Mouse (Mus musculus) layer of hippocampus, adult 11-12 months (tissue): ENCODE measurements at regions not wholly inside any gene's neighbourhood (a gene's known extent, or its start where the extent isn't known, plus 50 kb on each side); places are given as distances from the start of the nearest gene placed in this dataset.
"Not testable (repeated sequence)": the region's sequence is repeated elsewhere in the genome, so short reads cannot be mapped to it uniquely, and the experiment has no call there.

ENCODE experiments used
- DNase-seq: peaks from one replicate; pipeline ENCODE4 v3.0.0; 2022; ENCODE audit warnings: low spot score

DNA sequence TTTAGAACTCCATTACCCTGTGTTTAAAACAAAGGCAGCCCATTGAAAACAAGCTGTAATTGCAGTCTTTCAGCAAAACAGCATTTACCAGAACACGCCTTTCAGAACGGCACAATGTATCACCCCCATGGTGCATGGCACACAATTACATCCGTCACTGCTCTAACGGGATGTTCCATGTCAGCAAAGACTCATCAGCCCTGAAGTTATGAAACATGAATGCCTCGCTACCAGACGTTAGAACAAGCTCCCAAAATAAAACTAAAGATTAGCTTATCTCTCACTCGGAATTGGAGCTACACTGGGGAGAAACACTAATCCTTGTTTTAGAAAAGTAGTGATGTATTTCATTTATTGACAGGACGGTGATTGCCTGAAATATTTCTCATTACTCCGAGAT is 301.4 kb downstream of the Tox3 start:
- no peak for DNase-seq

DNA sequence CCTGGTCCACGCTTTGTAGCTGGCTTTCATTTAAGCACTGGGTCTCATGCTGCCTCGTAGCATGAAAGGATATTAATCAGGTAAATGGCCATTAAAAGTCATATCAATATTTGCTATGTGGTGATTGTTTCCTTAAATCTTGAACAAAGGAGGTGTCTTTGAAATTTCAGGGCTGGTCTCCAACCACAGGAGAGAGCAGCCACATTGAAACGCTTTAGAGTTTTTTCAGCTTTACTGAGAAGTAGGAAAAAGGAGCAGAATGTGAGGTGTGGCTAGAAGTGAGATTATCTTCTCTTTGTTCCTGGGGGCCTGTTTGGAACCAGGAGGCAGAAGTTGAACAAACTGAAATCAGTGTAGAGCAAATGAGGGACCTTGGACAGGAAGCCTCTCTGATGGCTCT is 311.7 kb downstream of the Tox3 start:
- no peak for DNase-seq

DNA sequence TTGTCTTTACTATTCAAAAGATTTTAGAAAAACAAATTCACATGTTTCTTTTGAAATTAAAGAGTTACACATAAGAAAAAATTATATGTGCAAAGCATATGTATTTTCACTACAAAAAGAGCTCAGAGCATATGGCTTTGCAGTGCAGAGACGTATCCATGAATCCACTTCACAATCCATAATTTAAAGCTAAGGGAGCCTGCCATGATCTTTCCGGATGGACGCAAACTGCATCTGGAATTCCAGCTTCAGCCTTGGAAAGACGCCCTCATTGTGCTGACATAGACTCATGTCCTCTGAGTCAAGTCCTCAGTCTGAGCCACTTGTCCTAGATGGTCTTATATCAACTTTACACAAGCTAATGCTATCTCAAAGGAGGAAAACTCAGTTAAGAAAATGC is 315.6 kb downstream of the Tox3 start:
- no peak for DNase-seq

DNA sequence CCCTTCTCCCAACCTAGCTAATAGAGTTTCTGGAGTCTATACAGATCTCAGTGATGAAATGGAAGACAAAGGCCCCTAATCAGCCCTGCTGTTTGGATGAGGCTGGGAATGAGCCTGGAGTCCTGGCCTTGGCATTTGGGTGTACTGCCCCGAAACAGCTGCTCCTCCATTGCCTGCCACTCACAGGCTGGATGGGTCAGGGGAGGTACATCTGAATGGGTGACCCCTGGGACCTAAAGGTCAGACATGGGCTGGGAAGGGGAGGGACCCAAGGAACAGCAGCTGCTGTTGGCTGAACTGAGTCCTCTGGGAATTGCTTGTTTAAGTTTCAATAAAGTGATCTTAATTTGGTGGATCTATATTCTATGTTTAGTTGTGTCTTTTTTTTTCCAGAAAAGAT is 316.9 kb downstream of the Tox3 start:
- DNase-seq = no peak

DNA sequence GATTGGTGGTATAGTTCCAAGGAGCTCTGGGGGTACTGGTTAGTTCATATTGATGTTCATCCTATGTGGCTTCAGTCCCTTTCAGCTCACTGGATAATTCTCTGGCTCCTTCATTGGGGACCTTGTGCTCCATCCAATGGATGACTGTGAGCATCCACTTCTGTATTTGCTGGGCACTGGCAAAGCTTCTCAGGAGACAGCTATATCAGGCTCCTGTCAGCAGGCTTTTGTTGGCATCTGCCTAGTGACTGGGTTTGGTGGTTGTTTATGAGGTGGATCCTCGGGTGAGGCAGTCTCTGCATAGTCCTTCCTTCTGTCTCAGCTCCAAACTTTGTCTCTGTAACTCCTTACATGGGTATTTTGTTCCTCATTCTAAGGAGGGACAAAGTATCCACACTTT is 330.2 kb downstream of the Tox3 start:
- not testable (repeated sequence) for DNase-seq

DNA sequence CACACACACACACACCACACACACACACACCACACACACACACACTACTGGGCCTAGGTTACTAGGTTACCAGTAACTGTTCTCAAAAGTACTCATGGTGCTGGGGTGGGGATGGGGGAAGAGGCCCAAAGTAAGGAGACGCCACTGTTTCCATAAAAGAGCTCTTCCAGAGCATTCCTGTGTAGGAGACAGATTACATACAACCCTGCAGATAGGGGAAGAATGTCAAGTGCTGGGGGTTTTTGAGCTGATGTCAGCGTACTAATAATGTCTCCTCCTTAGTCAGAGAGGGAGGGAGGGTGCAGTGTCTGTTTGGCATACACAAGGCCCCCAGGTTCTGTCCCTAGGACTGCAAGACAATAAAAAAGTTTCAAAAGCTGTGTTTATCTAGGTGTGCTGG is 334.4 kb downstream of the Tox3 start:
- DNase-seq = no peak

DNA sequence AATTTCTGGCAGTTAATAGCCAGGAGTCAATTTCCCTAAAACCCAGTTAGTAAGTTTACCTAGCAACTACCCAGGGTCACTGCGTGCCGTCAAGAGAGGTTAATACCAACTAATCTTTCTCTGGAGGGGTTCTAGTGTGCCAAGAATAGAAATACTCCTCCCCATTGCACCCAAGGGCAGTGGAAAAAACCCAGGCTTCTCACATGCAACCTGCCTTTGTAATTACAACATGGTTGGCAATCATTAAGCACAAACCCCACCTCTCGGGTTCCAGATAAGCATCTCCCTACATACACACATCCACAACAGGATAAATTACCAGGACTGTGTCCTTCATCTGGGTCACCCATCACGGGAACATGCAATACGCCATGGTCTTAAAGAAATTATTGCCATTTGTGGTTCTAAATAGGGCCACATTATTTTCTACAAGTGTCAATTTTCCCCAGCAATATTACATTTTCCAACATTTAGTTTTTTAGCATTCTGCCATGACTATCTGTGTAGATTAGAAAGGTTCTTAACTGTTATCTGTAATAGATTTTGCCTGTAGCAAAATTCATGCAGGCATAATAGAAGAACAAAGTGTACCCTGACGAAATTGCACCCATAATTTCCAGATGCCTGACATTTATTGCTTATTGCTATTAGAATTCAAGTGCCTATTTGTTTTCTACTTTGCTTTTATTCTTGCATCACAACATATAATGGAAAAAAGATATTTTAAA is 336.3 kb downstream of the Tox3 start:
- no peak for DNase-seq

DNA sequence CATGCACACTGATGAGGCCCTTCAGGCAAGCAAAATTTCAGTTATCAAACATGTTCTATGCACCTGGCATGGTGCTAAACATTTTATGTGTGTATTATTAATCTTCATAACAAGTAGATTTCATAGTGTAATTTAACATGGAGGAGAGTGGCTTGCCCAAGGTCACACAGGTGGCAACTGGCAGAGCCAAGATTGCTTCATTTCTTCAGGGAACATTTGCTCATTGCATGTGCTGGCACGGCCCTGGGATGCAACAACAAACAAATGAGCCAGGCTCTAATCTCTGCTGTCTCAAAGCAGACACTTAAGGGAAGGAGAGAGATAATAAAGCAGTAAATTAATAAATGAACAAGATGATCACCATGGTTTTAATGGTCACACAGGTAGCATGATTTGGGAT is 338.7 kb downstream of the Tox3 start:
- DNase-seq = no peak

DNA sequence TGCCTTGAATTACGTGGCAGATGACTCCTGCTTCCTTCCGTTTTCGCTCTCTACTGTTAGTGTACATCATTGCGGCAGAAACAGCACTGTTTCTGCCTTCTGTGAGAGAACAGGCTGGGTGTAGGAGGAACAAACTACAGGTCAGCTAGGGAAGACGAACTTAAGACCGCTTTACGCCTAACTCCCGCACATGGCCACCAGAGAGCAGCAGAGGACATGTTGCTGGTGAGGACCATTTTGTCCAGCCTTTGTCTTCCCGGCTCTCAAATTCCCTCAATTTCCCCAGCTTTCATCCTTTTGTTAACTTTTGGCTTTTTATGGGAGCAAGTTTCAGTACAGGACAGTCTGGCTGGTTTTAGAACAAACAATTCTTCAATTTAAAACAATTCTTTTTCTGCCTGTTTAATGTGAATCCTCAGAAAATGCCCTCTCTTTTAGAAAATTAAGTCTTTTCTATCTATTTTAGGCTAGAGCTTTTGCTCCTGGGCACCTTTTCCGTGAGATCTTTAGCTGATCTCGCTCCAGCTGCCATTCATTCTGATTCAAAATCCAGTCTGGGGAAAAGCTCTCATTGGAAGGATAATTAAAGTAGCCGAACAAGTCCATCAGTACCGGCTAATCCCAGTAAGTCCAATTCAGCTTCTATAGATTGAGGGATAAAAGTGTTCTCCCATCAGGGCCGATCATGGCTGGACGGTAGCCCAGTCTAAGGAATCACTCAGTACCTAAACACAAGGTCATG is 347.1 kb downstream of the Tox3 start:
- DNase-seq = peak; percentile 84

DNA sequence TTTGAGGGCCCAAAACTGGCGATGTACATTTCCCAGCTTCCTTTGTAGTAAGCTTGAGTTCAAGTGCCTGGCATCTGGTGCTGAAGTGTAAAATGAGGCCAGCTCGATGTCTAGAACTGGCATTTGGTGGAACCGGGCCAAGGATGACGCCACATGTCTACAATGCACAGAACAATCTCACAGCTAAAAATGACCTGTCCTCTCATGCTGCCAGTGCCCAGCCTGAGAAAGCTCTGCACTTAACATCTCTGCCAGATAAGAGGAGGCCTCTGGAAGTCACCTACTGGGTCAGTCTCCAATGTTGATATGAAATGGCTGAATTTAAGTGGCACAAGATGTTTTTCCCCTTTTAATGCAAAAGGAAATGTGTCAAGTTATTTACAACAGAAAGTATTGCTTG is 354.4 kb downstream of the Tox3 start:
- no peak for DNase-seq

DNA sequence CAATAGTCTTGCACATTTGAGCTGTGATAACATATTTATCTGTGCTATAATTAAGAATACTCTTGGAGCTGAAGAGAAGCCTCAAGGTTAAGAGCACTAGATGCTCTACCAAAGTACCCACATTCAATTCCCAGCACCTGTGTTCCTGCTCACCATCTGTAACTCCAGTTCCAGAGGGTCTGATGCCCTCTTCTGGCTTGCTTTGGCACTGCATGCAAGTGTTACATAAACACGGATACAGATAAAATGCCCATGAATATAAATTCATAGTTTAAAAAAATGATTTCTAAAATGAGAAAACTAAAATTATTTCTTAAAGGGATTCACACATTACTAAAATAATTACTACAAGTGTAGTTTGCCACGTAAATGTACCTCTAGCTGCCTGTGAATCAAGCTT is 364.3 kb downstream of the Tox3 start:
- DNase-seq = no peak

DNA sequence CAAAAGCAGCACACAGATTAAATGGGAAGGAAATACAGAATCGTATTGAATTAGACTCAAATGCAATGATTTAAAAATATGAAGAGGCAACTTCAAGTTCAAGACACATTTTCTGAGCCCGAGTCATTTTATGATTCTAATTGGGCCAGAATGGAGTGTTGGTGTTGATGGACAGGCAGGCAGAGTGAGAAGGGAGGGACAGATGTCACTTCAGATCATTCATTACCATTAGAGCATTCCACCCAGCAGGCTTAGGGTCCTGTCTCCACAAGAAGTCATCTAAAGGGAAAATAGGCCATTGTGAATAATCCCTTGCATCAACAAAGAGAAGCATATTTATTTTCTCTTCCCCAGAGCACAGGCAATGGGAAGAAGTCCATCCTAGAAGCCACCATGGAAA is 365.6 kb downstream of the Tox3 start:
- no peak for DNase-seq

DNA sequence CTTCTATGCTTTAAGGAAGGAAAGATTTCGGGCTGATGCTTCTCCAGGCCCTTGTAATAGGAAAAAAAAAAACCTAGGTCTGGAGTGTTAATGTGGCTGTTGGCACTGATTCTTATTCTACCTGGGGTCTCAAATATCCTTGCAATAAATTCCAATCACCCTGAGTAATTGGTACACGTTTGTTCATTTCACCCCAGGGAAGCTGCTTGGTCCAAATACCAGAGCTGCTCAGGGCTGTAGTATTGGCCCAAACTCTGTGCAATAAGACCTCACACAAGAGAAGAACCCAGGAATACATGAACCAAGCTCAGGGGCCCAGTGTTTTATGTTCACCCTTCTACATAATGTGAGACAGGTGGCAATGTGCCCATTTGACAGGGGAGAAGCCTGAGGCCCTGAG is 366.8 kb downstream of the Tox3 start:
- DNase-seq = no peak

DNA sequence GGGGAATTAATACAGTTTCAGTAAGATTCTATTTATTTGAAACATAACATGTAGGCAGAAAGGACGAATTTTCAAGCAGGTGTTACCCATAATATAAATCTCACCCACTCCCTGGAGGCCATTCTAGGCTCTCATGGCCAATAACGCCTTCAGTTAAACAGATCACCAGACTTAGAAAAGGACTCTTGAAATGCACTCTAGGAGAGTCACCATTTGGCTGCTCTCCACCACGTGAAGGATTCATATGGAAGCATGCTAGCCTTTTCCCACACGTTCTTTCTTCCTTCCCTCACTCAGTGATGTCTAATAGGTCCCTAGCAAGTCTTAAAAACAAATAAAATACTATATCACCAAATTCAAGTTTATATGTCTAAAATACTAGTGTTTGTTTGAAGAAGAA is 367.7 kb downstream of the Tox3 start:
- no peak for DNase-seq

DNA sequence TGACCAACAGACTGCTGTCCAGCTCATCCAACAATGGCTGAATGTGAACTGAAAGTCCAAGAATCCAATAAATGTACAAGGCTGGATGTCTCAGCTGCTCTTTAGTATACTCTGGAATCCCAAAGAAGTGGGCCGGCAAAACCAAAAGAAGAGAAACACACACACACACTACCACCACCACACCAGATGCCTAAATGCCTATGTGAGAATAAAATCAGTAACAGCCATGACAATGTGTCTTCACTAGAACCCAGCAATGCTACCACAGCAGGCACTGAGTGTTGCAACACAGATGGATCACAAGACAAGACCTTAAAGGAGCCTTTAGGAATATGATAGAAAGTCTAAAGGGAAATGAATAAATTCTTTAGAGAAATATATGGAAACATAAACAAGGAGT is 385.3 kb downstream of the Tox3 start:
- no peak for DNase-seq

DNA sequence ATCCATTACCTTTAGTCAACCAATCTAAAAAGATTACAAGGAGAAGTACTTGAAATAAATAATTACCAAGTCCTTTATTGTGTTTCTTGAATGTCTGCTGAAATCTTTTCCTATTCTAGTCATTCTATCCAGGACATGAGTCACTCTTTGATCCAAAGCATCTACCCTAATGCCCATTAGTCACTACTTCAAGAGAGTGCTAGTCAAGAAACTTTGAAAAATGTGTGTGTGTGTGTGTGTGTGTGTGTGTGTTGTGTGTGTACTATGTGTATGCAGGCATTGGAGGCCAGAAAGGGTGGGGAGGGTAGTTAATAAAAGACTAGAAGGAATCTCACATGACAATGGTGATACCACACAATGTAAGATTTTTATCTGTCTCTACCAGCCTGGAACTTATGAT is 390.7 kb downstream of the Tox3 start:
- DNase-seq = no peak

DNA sequence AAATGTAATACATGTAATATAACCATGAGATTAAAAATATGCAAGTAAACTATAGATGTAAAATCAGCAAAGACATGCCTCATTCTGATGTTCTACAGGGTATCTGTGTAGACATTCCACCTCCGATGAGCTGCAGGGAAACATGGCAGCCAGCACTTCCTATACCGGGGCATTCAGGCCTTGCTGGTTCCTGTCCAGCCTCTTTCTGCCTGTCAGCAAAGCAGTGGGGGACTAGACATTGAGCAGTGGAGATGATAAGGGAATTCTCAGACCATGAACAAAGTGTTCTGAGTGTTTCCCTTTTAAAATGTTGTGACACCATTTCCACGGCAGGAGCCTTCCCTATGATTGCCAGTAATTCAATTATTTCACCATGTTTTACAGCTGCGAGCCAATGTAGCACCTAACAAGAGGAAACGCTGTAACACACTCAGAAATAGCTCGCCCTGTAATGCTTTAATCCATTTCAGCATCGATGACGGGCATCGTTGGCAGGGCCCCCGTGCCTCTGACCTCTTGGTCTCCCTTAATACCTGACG is 391.6 kb downstream of the Tox3 start:
- peak; percentile 9 for DNase-seq

DNA sequence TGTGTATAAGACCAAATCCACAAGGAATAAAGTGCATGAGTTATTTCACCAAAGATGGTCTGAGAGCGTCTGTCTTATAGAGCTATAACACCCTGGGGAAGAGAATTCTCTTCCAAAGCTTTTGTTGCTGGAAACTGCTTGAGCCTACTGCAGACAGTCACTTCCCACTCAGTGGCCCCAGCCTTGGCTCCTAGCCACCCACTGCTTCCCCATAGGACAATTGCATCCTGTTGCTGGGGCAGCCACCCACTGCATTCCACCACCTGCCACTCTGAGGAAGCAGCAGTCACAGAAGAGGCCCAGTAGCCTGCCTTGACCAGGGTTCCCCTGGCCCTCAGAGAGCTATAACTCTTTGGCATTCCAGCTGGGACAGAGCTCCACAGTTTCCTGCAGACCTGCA is 409.3 kb downstream of the Tox3 start:
- DNase-seq = peak; percentile 67

DNA sequence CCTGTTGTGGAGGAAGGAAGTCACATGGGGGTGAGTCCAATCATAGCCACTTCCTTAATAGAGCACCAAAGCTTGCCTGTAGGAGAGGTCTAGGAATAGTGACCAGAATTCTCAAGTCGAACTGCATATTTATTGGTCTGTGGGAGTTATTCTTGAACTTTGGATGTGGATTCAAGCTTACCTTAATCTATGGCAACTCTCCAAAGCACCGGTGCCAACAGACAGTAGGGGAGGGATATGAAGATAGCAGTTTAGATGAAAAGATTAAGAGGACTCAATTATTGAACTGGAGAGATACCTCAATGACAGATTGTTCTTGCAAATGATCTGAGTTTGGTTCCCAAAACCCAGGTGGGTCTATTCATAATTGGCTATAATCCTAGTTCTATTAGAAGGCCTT is 413.6 kb downstream of the Tox3 start:
- no peak for DNase-seq

DNA sequence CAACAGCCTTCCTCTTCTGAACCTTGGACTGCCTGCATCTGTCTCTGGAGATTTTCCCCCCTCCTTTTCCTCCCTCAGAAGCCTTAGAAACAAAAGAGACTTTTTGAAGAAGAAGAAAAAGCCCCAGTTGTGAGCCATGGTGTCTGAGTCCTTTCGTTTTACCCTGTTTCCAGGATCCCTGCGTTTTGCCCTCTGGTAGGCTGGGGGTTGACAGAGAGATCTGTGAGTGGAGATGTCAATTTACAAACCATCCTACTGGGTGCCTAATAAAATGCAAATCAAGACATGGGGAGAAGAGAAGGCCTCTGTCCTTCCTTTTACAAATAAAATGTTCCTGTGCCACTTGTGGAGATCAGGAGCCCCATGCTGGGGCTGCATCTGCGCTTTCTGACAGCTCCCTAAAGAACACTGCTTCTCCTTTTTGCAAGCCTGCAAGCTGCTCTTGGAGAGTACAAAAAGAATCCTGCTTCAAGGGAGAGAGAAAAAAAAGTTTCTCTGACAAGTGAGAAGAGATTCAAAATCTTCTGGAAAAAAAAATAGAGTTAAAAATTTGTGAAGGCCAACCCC is 421.4 kb downstream of the Tox3 start:
- DNase-seq = no peak

DNA sequence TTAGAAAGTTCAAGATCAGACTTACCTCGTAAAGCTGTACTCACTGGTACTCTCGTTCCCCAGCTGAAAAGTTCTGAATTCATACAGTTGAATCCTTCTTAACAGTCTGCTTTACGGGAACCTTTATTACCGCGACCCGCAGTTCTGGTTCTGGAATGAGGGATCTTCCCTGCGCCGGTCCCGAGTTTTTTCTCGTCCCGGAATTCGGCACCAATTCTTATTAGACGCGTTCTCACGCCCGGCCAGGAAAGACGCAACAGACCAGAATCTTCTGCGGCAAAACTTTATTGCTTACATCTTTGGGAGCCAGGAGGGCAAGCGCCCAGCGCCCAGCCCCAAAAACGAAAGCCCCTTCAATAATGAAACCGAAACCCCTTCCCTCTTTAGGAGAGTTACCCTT is 423.4 kb downstream of the Tox3 start:
- peak; percentile 8 for DNase-seq

DNA sequence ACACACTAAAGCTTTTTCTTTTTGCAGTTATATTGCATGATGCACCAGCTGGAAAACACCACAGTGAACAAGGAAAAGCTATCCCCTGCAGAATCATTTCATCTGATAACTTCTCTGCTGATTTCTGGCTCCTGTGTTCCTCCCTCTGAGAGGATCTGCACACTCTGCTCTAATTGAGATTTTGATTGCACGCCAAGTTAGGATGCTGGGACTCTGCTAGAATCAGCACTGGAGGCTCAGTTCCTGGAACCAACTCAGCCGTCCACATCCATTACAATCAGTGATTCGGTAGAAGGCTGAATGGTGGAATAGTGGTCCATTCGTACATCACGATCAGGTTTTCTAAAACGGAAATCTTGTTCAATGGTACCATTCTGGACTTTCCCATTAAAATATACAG is 434.1 kb downstream of the Tox3 start:
- DNase-seq = peak; percentile 22

DNA sequence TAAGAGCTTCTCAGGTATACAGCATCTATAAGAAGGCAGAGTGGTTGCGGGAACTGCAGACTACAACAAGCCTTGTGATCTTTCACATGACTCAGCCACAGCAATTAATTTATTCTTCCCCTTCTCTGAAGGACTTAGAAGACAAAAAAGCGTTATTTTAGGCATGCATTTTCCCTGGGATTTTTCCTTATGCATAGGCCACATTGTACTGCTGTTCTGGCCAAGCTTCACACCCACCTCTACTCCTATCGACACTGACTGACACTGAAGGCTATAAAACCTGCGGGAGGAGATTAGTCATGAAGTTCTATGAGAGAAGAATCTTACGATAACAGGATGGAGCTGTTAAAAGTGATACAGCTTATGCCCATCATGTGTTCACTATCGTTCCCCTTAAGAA is 441.9 kb downstream of the Tox3 start:
- DNase-seq = no peak
